9 mouse cellular contexts compared by ENCODE assay signal in the genomic region with DNA sequence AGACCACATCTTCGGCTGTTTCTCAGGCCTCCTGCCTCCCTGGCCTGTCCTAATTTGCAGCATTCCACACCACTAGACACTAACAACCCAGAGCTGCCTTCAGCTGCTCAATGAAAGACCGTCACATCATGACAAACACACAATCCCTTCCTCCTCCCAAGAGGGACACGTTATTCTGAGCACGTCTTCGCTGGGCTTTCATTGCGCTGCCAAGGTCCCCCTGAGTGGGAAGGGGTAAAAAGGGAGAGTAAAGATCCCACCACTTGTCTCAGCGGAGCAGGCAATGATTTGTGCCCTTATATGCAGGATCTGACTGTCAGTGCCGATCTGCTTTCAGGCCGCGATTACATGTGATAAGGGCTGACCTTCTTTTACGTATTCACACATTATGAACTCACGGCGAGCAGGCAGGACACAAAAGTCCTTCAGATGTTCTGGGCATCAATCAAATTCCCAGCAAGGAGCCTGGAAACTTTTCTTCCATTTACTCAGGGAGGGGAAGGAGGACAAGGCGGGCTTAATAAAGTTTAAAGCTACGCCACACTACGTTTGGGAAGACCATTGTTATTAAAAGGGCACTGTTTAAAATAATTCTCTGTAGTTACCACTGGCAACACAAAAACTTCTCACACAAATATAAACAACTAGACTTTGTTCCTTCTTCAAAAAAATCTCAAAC.
A peak's percentile ranks its signal among the peaks of the same experiment; 100 is the strongest.
DNase-seq lines count a peak whose midpoint lies in the region; ATAC-seq and TF ChIP-seq lines count a peak whose summit lies in the region.
"Had no signal": no experiment of that assay in that cellular context is flagged by ENCODE, and none has a peak within 500 bp of the region (broad histone marks: within the 10 kb centered on the region; RNA-seq: fewer than 3 reads in every experiment).

No protein-coding gene starts in this region.

- H3K4me3 ChIP-seq in intestine, postnatal 0 days (ENCODE audit: low read depth, low read length) = no peak overlapping the region
- no peak overlapping the region for H3K4me3 ChIP-seq in intestine, embryonic 15.5 days (replicated peaks)
- H3K4me3 ChIP-seq in hindbrain, embryonic 14.5 days (replicated peaks; ENCODE audit: low read length) = no peak overlapping the region; the same call in 1 of the 2 replicates
- H3K4me3 ChIP-seq in neural tube, embryonic 14.5 days (ENCODE audit: low read depth, low read length) = no peak overlapping the region
- H3K4me3 ChIP-seq: megakaryocyte, embryonic 14.5 days had no signal

- no peaks in the 10 kb centered on the region for H3K36me3 ChIP-seq in intestine, postnatal 0 days (ENCODE audit: control insufficient read depth, insufficient read depth)
- no peaks in the 10 kb centered on the region for H3K36me3 ChIP-seq in intestine, embryonic 15.5 days
- no peaks in the 10 kb centered on the region for H3K36me3 ChIP-seq in hindbrain, embryonic 14.5 days (replicated peaks; ENCODE audit: control insufficient read depth, insufficient read depth)
- no peaks in the 10 kb centered on the region for H3K36me3 ChIP-seq in neural tube, embryonic 14.5 days (ENCODE audit: control insufficient read depth, insufficient read depth, low read length)

- H3K9ac ChIP-seq in intestine, postnatal 0 days (ENCODE audit: low read depth, low read length) = no peak overlapping the region
- H3K9ac ChIP-seq in intestine, embryonic 15.5 days = no peak overlapping the region
- H3K9ac ChIP-seq in hindbrain, embryonic 14.5 days = peak overlapping the region; percentile 17; the same call in 1 of the 2 replicates
- no peak overlapping the region for H3K9ac ChIP-seq in neural tube, embryonic 14.5 days (replicated peaks; ENCODE audit: low read depth, low read length)

- H3K27me3 ChIP-seq in intestine, postnatal 0 days (replicated peaks; ENCODE audit: control insufficient read depth, insufficient read depth, low read length) = no peaks in the 10 kb centered on the region
- H3K27me3 ChIP-seq in intestine, embryonic 15.5 days (replicated peaks) = no peaks in the 10 kb centered on the region
- no peaks in the 10 kb centered on the region for H3K27me3 ChIP-seq in hindbrain, embryonic 14.5 days (ENCODE audit: control insufficient read depth, insufficient read depth, low read length)
- no peaks in the 10 kb centered on the region for H3K27me3 ChIP-seq in neural tube, embryonic 14.5 days (ENCODE audit: control insufficient read depth, insufficient read depth, low read length)
- H3K27me3 ChIP-seq: megakaryocyte, embryonic 14.5 days had no signal

- WGBS in intestine, postnatal 0 days = 59% methylated on average over 16 of the region's 16 CpGs
- WGBS in intestine, embryonic 15.5 days = 41% methylated on average over 16 of the region's 16 CpGs
- 6% methylated on average over 16 of the region's 16 CpGs for WGBS in hindbrain, embryonic 14.5 days
- WGBS in neural tube, embryonic 14.5 days = 6% methylated on average over 16 of the region's 16 CpGs

- DNase-seq in embryo, embryonic 10.5 days (ENCODE audit: low spot score) = peak; percentile 80
- peak; percentile 72 for DNase-seq in hindbrain, embryonic 14.5 days (ENCODE audit: low spot score)
- no peak for DNase-seq in gastrocnemius, postnatal 4 days (ENCODE audit: low spot score in 2 of 2)
- DNase-seq in frontal cortex, postnatal 36 days (ENCODE audit: low spot score in 2 of 2) = no peak
- DNase-seq in adrenal gland, adult 8-10 months = no peak

- H3K27ac ChIP-seq in intestine, postnatal 0 days (ENCODE audit: low read depth, low read length) = no peak overlapping the region
- H3K27ac ChIP-seq in intestine, embryonic 15.5 days = no peak overlapping the region
- H3K27ac ChIP-seq in hindbrain, embryonic 14.5 days = peak overlapping the region; percentile 72
- H3K27ac ChIP-seq in neural tube, embryonic 14.5 days (ENCODE audit: low read depth, low read length) = peak overlapping the region; percentile 56; the same call in 1 of the 2 replicates

- H3K4me2 ChIP-seq in intestine, postnatal 0 days (replicated peaks; ENCODE audit: low read depth) = peak overlapping the region; percentile 32
- no peak overlapping the region; the same call in 1 of the 2 replicates for H3K4me2 ChIP-seq in intestine, embryonic 15.5 days (replicated peaks)
- H3K4me2 ChIP-seq in hindbrain, embryonic 14.5 days (replicated peaks) = peak overlapping the region; percentile 45
- H3K4me2 ChIP-seq in neural tube, embryonic 14.5 days (ENCODE audit: low read depth, low read length) = peak overlapping the region; percentile 39

- H3K4me1 ChIP-seq in intestine, postnatal 0 days (replicated peaks; ENCODE audit: control insufficient read depth, insufficient read depth, low read length) = no peaks in the 10 kb centered on the region
- 0 out of 2 replicates have a peak, but pooled peaks cover 2% of the 10 kb centered on the region for H3K4me1 ChIP-seq in intestine, embryonic 15.5 days (replicated peaks)
- H3K4me1 ChIP-seq in hindbrain, embryonic 14.5 days (replicated peaks; ENCODE audit: control insufficient read depth, insufficient read depth, low read length) = peaks cover 35% of the 10 kb centered on the region
- H3K4me1 ChIP-seq in neural tube, embryonic 14.5 days (ENCODE audit: control insufficient read depth, insufficient read depth, low read length) = peaks cover 17% of the 10 kb centered on the region
- H3K4me1 ChIP-seq: megakaryocyte, embryonic 14.5 days had no signal

- H3K9me3 ChIP-seq in intestine, postnatal 0 days (ENCODE audit: control insufficient read depth) = no peaks in the 10 kb centered on the region
- H3K9me3 ChIP-seq in intestine, embryonic 15.5 days = no peaks in the 10 kb centered on the region
- H3K9me3 ChIP-seq in hindbrain, embryonic 14.5 days (ENCODE audit: control insufficient read depth, low read length) = no peaks in the 10 kb centered on the region
- no peaks in the 10 kb centered on the region for H3K9me3 ChIP-seq in neural tube, embryonic 14.5 days (ENCODE audit: control insufficient read depth, low read length)

- ATAC-seq in intestine, postnatal 0 days = no peak
- ATAC-seq in intestine, embryonic 15.5 days = no peak
- peak; percentile 88 for ATAC-seq in hindbrain, embryonic 14.5 days (ENCODE audit: low FRiP score)
- peak; percentile 92 for ATAC-seq in neural tube, embryonic 14.5 days (ENCODE audit: low read depth)

- TF ChIP-seq CTCF in intestine, postnatal 0 days (IDR thresholded peaks at IDR 0.05; ENCODE audit: low read depth) = no peak

Comparison
In these comparisons a context has a peak if more than half of its experiments do, and no peak if none do; other contexts are left out.
1. ATAC-seq: peak in hindbrain, embryonic 14.5 days (single experiment) and neural tube, embryonic 14.5 days (single experiment); none in intestine, postnatal 0 days (single experiment) and intestine, embryonic 15.5 days (single experiment).
2. H3K27ac ChIP-seq: peak in hindbrain, embryonic 14.5 days (single experiment) and neural tube, embryonic 14.5 days (single experiment); none in intestine, postnatal 0 days (single experiment) and intestine, embryonic 15.5 days (single experiment).
3. DNase-seq: peak in embryo, embryonic 10.5 days (single experiment) and hindbrain, embryonic 14.5 days (single experiment); none in gastrocnemius, postnatal 4 days (0 of 2), frontal cortex, postnatal 36 days (0 of 2) and adrenal gland, adult 8-10 months (single experiment).